Mouse (Mus musculus) embryonic facial prominence, embryonic 15.5 days (tissue): ENCODE results near the gene Unc5b. TPM values are rescaled to one million over a fixed set of nuclear protein-coding genes. Genes with fewer than 3 reads are reported as not detected.
"Not testable (repeated sequence)": the region's sequence is repeated elsewhere in the genome, so short reads cannot be mapped to it uniquely, and the experiment has no call there.

Experiments used
- ATAC-seq: fragments of 200-750 bp; cut with Nextera tagmentation; 2 replicates; pipeline ENCODE4 v1.8.0; 2017; ENCODE audit warnings: low read depth, moderate TSS enrichment; ENCODE audit not compliant: insufficient number of reproducible peaks, low FRiP score, low TSS enrichment
- H3K27ac ChIP-seq: fragments of 300-500 bp; sonication (generic); replicated peaks from 2 replicates; pipeline ENCODE4 v1.5.1; 2015; ENCODE audit warnings: mild to moderate bottlenecking, inconsistent platforms
- H3K27me3 ChIP-seq: fragments of 300-500 bp; sonication (generic); 2 replicates; pipeline ENCODE4 v1.6.1; 2015; ENCODE audit warnings: inconsistent platforms
- H3K36me3 ChIP-seq: fragments of 300-500 bp; sonication (generic); 2 replicates; pipeline ENCODE4 v1.6.1; 2015; ENCODE audit warnings: mild to moderate bottlenecking, inconsistent platforms
- H3K4me1 ChIP-seq: fragments of 300-500 bp; sonication (generic); 2 replicates; pipeline ENCODE4 v1.6.1; 2015; ENCODE audit warnings: inconsistent platforms
- H3K4me2 ChIP-seq: fragments of 300-500 bp; sonication (generic); replicated peaks from 2 replicates; pipeline ENCODE4 v1.6.1; 2015; ENCODE audit warnings: mild to moderate bottlenecking, inconsistent platforms
- H3K4me3 ChIP-seq: fragments of 300-500 bp; sonication (generic); replicated peaks from 2 replicates; pipeline ENCODE4 v1.5.1; 2015; ENCODE audit warnings: mild to moderate bottlenecking, inconsistent platforms
- H3K9ac ChIP-seq: fragments of 300-500 bp; sonication (generic); 2 replicates; pipeline ENCODE4 v1.6.1; 2015; ENCODE audit warnings: inconsistent platforms
- H3K9me3 ChIP-seq: fragments of 300-500 bp; sonication (generic); replicated peaks from 2 replicates; pipeline ENCODE4 v1.6.1; 2016; ENCODE audit warnings: inconsistent platforms
- WGBS: fragments of 180-500 bp; shearing (Covaris S2); methylation state at CpG from one replicate; pipeline ENCODE4 v1.1.7; 2015; 5-methylcytosine and 5-hydroxymethylcytosine counted together
- polyA plus RNA-seq: library from polyadenylated mRNA; unstranded; fragments of >200 nt; fragmentation: Nextera tagmentation; extraction: Ambion mirVana; gene quantifications from 2 replicates; pipeline ENCODE4 v1.2.1, GENCODE M21; 2015

The Unc5b gene
- polyA plus RNA-seq: 7.5 and 7.9 TPM in 2 replicates

GRCm38 (mm10) chr10:60831379-60831778 lies at the start of gene Unc5b:
Unc5b (minus strand) TSS chr10:60831581.
- H3K9ac ChIP-seq: peak within 1 kb of the TSS; percentile 78
- H3K27me3 ChIP-seq: peaks cover 56% of the 10 kb centered on the region
- H3K36me3 ChIP-seq: no peaks in the 10 kb centered on the region
- H3K4me1 ChIP-seq: peaks cover 39% of the 10 kb centered on the region
- WGBS: under 1% methylated on average over 52 of the region's 53 CpGs
- H3K27ac ChIP-seq: peak within 1 kb of the TSS; percentile 75
- peak; percentile 92 for ATAC-seq
- peak within 1 kb of the TSS; percentile 97 for H3K4me2 ChIP-seq
- peak within 1 kb of the TSS; percentile 68 for H3K4me3 ChIP-seq
- no peaks in the 10 kb centered on the region for H3K9me3 ChIP-seq

GRCm38 (mm10) chr10:60879817-60880216 lies 48.4 kb upstream of the Unc5b start:
- H3K4me3 ChIP-seq: no peak overlapping the region
- H3K9me3 ChIP-seq: no peaks in the 10 kb centered on the region
- no peaks in the 10 kb centered on the region for H3K27me3 ChIP-seq
- no peaks in the 10 kb centered on the region for H3K4me1 ChIP-seq
- H3K36me3 ChIP-seq: no peaks in the 10 kb centered on the region
- no peak overlapping the region for H3K4me2 ChIP-seq
- ATAC-seq: no peak
- WGBS: 73% methylated on average over 4 of the region's 4 CpGs
- no peak overlapping the region for H3K9ac ChIP-seq
- H3K27ac ChIP-seq: no peak overlapping the region

GRCm38 (mm10) chr10:60877075-60877474 lies 45.7 kb upstream of the Unc5b start:
- Histone ChIP-seq H3K27ac (no peak overlapping the region), H3K4me2 (no peak overlapping the region), H3K27me3 (no peaks in the 10 kb centered on the region), H3K9ac (no peak overlapping the region), H3K4me3 (no peak overlapping the region), H3K4me1 (no peaks in the 10 kb centered on the region), H3K9me3 (no peaks in the 10 kb centered on the region), H3K36me3 (no peaks in the 10 kb centered on the region)
- no peak for ATAC-seq
- 82% methylated on average over 5 of the region's 5 CpGs for WGBS

GRCm38 (mm10) chr10:60875011-60875410 lies 43.6 kb upstream of the Unc5b start:
- Histone ChIP-seq H3K9me3 (no peaks in the 10 kb centered on the region), H3K27ac (no peak overlapping the region), H3K9ac (no peak overlapping the region), H3K4me2 (no peak overlapping the region), H3K36me3 (no peaks in the 10 kb centered on the region), H3K4me1 (no peaks in the 10 kb centered on the region), H3K4me3 (no peak overlapping the region), H3K27me3 (no peaks in the 10 kb centered on the region)
- ATAC-seq: no peak
- WGBS: 89% methylated on average over 1 of the region's 1 CpGs

DNA sequence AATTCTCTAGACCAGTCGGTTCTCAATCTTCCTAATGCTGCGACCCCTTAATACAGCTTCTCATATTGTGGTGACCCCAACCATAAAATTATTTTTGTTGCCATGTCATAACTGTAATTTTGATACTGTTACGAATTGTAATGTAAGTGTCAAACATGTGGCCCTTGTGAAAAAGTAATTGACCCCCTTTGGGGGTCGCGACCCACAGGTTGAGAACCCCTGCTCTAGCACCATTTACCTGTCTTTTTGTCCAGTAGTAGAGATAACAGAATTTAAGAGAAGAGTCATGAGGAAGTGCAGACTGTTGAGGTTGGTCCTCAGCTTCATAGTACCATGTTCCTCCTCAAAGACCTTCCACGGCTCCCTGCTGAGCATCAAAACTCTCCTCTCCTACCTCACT lies 31.9 kb upstream of the Unc5b start:
- H3K4me1 ChIP-seq: peaks cover 2% of the 10 kb centered on the region; the same call in 1 of the 2 replicates
- H3K9me3 ChIP-seq: no peaks in the 10 kb centered on the region
- H3K4me3 ChIP-seq: no peak overlapping the region
- no peak overlapping the region for H3K27ac ChIP-seq
- ATAC-seq: no peak
- H3K4me2 ChIP-seq: no peak overlapping the region
- no peaks in the 10 kb centered on the region for H3K27me3 ChIP-seq
- H3K36me3 ChIP-seq: no peaks in the 10 kb centered on the region
- 78% methylated on average over 6 of the region's 6 CpGs for WGBS
- H3K9ac ChIP-seq: no peak overlapping the region

- 51% methylated on average over 25 of the region's 25 CpGs for WGBS
- H3K27ac ChIP-seq: no peak overlapping the region
- H3K9me3 ChIP-seq: no peaks in the 10 kb centered on the region
- H3K36me3 ChIP-seq: no peaks in the 10 kb centered on the region
- no peak overlapping the region for H3K4me2 ChIP-seq
- ATAC-seq: no peak
- no peak overlapping the region for H3K4me3 ChIP-seq
- H3K27me3 ChIP-seq: no peaks in the 10 kb centered on the region
- no peak overlapping the region for H3K9ac ChIP-seq
- H3K4me1 ChIP-seq: peaks cover 2% of the 10 kb centered on the region; the same call in 1 of the 2 replicates
Measured at GRCm38 (mm10) chr10:60862477-60863293, 31.3 kb upstream of the Unc5b start.

- not testable (repeated sequence) for H3K9ac ChIP-seq, H3K27ac ChIP-seq, H3K36me3 ChIP-seq, ATAC-seq, H3K4me3 ChIP-seq, H3K9me3 ChIP-seq, H3K27me3 ChIP-seq, H3K4me2 ChIP-seq, H3K4me1 ChIP-seq
Measured at GRCm38 (mm10) chr10:60845271-60845670, 13.9 kb upstream of the Unc5b start.

DNA sequence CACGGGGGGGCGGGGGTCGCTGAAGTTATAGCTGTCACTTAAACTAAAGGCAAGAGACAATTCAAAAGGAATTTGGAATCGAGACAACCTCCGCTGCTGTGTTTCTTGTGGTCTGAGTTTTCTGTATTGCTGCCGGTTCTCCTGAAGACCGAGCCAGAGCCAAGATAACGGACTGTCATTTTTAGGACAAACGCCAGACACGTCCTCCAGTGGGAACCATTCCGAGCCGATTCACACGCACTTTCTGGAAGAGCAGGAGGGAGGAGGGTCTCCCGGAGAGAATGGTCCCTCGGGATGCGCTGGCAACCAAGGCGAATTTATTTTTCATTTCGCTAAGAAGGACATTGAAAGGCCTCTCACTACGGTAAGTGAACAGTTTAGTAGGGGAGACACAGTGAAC lies 7.4 kb upstream of the Unc5b start:
- no peak overlapping the region for H3K4me2 ChIP-seq

GRCm38 (mm10) chr10:60834949-60835348 lies 3.6 kb upstream of the Unc5b start:
- Histone ChIP-seq H3K9ac (no peak overlapping the region), H3K36me3 (no peaks in the 10 kb centered on the region), H3K27me3 (peaks cover 36% of the 10 kb centered on the region), H3K9me3 (no peaks in the 10 kb centered on the region), H3K4me1 (peaks cover 18% of the 10 kb centered on the region), H3K4me3 (no peak overlapping the region), H3K27ac (no peak overlapping the region), H3K4me2 (no peak overlapping the region)
- 3% methylated on average over 13 of the region's 13 CpGs for WGBS
- ATAC-seq: no peak

More for the DNA sequence above, 7.4 kb upstream of the Unc5b start:
- Histone ChIP-seq H3K36me3 (no peaks in the 10 kb centered on the region), H3K27me3 (peaks cover 13% of the 10 kb centered on the region; the same call in 1 of the 2 replicates), H3K4me1 (no peaks in the 10 kb centered on the region), H3K9ac (no peak overlapping the region), H3K27ac (no peak overlapping the region), H3K9me3 (no peaks in the 10 kb centered on the region), H3K4me3 (no peak overlapping the region)
- WGBS: 59% methylated on average over 19 of the region's 19 CpGs
- no peak for ATAC-seq

DNA sequence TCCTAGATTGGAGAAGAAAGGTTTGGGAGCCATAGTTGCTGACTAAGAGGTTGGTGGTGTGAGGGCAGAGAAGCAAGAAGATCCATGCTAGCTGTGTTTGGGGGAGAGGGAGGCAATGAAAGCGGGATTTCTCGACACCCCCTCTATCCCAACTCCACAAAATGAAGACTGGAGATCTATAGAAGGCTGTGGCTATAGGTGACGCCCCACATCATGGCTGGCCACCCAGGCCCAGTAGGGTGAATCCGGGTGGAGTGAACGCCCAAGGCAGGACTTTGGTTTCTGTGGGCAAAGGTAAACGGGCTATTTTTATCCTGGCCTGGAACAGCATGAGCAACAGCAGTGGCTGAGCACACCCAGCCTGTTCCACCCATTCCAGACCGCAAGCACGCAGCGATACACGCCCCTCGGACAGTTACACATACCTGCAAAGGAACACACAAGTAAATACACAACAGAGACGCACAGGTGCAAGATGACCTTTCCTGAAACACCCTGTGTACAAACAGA lies 1.3 kb upstream of the Unc5b start:
- Histone ChIP-seq H3K36me3 (no peaks in the 10 kb centered on the region), H3K4me3 (no peak overlapping the region), H3K27ac (no peak overlapping the region), H3K4me2 (no peak overlapping the region), H3K27me3 (peaks cover 54% of the 10 kb centered on the region), H3K4me1 (peaks cover 28% of the 10 kb centered on the region), H3K9me3 (no peaks in the 10 kb centered on the region), H3K9ac (no peak overlapping the region)
- 69% methylated on average over 12 of the region's 12 CpGs for WGBS
- ATAC-seq: no peak

- H3K27me3 ChIP-seq: peaks cover 57% of the 10 kb centered on the region
Measured at GRCm38 (mm10) chr10:60830556-60831350, 628 bp downstream of the Unc5b start.

More at GRCm38 (mm10) chr10:60830556-60831350, 628 bp downstream of the Unc5b start:
- no peaks in the 10 kb centered on the region for H3K36me3 ChIP-seq
- no peaks in the 10 kb centered on the region for H3K9me3 ChIP-seq
- no peak for ATAC-seq
- WGBS: under 1% methylated on average over 77 of the region's 78 CpGs
- H3K9ac ChIP-seq: peak overlapping the region; percentile 78
- peak overlapping the region; percentile 97 for H3K4me2 ChIP-seq
- H3K4me1 ChIP-seq: peaks cover 44% of the 10 kb centered on the region
- peak overlapping the region; percentile 68 for H3K4me3 ChIP-seq
- H3K27ac ChIP-seq: peak overlapping the region; percentile 75
